Mouse (Mus musculus) frontal cortex, adult (tissue): Measurements from ENCODE around the gene Olfr1448.
"Not testable (repeated sequence)": the region's sequence is repeated elsewhere in the genome, so short reads cannot be mapped to it uniquely, and the experiment has no call there.

Experiments
- ATAC-seq: cut with Nextera tagmentation; 2 replicates; pipeline ENCODE4 v1.9.2; 2017; ENCODE audit warnings: mild to moderate bottlenecking, moderate library complexity, mixed read lengths; ENCODE audit not compliant: low TSS enrichment

The Olfr1448 gene

GRCm38 (mm10) chr19:12924319-12924718 is at the start of gene Olfr1448:
TSS of gene Olfr1448 (minus strand) at chr19:12924419.
- ATAC-seq = no peak

- not testable (repeated sequence) for ATAC-seq
Observed at GRCm38 (mm10) chr19:12970082-12970481, 45.9 kb upstream of the Olfr1448 start.

- ATAC-seq = no peak
Observed at GRCm38 (mm10) chr19:12949958-12950357, 25.7 kb upstream of the Olfr1448 start, which contains the start of gene Olfr1450. TSS of gene Olfr1450 (plus strand) at chr19:12950258.

GRCm38 (mm10) chr19:12930540-12930939 is 6.3 kb upstream of the Olfr1448 start, which contains the start of gene Olfr1449:
TSS of gene Olfr1449 (plus strand) at chr19:12930840.
- ATAC-seq = no peak

GRCm38 (mm10) chr19:12903643-12904042 is 20.6 kb downstream of the Olfr1448 start, which contains the start of gene Olfr1447:
TSS of gene Olfr1447 (minus strand) at chr19:12903743.
- no peak for ATAC-seq

GRCm38 (mm10) chr19:12893424-12893823 is 30.8 kb downstream of the Olfr1448 start, which contains the start of gene Olfr1446:
TSS of gene Olfr1446 (minus strand) at chr19:12893524.
- ATAC-seq = no peak

GRCm38 (mm10) chr19:12883555-12883954 is 40.7 kb downstream of the Olfr1448 start, which contains the start of gene Olfr1445:
TSS of gene Olfr1445 (plus strand) at chr19:12883855.
- no peak for ATAC-seq
